Mouse (Mus musculus) thymus, adult 2 months (tissue): ENCODE data around the gene Ogfrl1. TPM values are rescaled to one million over a fixed set of nuclear protein-coding genes. Genes with fewer than 3 reads are reported as not detected.

Experiments used
- DNase-seq: peaks from one replicate; pipeline ENCODE4 v3.0.0; 2021
- H3K27ac ChIP-seq: fragments of 200-500 bp; 2 replicates; pipeline ENCODE4 v1.5.1; 2012; ENCODE audit warnings: low read length, control low read depth; ENCODE audit not compliant: control insufficient read depth, insufficient read depth
- H3K27me3 ChIP-seq: fragments of 200-500 bp; 2 replicates; pipeline ENCODE4 v1.6.1; 2012; ENCODE audit warnings: mild to moderate bottlenecking, low read length, moderate library complexity, mixed read lengths; ENCODE audit not compliant: control insufficient read depth, insufficient read depth
- H3K36me3 ChIP-seq: fragments of 200-500 bp; 2 replicates; pipeline ENCODE4 v1.6.1; 2012; ENCODE audit warnings: mild to moderate bottlenecking, low read length, moderate library complexity; ENCODE audit not compliant: control insufficient read depth, insufficient read depth
- H3K4me1 ChIP-seq: fragments of 200-500 bp; replicated peaks from 2 replicates; pipeline ENCODE4 v1.6.1; 2012; ENCODE audit warnings: low read length; ENCODE audit not compliant: control insufficient read depth, insufficient read depth
- H3K4me3 ChIP-seq: fragments of 200-500 bp; 2 replicates; pipeline ENCODE4 v1.5.1; 2012; ENCODE audit warnings: mild to moderate bottlenecking, low read length, control low read depth, moderate library complexity; ENCODE audit not compliant: control insufficient read depth, insufficient read depth
- CTCF ChIP-seq: fragments of 200-500 bp; IDR thresholded peaks from 2 replicates; pipeline ENCODE4 v1.5.1; 2012; ENCODE audit warnings: mild to moderate bottlenecking, control low read depth, low read length, moderate library complexity, borderline replicate concordance; ENCODE audit not compliant: control insufficient read depth, poor library complexity, insufficient read depth; ENCODE audit errors: extremely low read depth
- POLR2A ChIP-seq: fragments of 200-500 bp; IDR thresholded peaks from 2 replicates; pipeline ENCODE4 v1.6.1; 2012; ENCODE audit warnings: mild to moderate bottlenecking, low read length, control low read depth, moderate library complexity; ENCODE audit not compliant: control insufficient read depth, poor library complexity, insufficient read depth; ENCODE audit errors: extremely low read depth
- WGBS: fragments of 180-500 bp; shearing (Covaris S2); methylation state at CpG from one replicate; pipeline ENCODE4 v1.1.7; 2018; 5-methylcytosine and 5-hydroxymethylcytosine counted together
- polyA plus RNA-seq: library from polyadenylated mRNA; depleted of rRNA; stranded (reverse); fragments of >200 nt; gene quantifications from 2 replicates; pipeline ENCODE4 v1.2.3, GENCODE M21; 2012

Ogfrl1 gene
- polyA plus RNA-seq, 1 experiment = 6.3 TPM

DNA sequence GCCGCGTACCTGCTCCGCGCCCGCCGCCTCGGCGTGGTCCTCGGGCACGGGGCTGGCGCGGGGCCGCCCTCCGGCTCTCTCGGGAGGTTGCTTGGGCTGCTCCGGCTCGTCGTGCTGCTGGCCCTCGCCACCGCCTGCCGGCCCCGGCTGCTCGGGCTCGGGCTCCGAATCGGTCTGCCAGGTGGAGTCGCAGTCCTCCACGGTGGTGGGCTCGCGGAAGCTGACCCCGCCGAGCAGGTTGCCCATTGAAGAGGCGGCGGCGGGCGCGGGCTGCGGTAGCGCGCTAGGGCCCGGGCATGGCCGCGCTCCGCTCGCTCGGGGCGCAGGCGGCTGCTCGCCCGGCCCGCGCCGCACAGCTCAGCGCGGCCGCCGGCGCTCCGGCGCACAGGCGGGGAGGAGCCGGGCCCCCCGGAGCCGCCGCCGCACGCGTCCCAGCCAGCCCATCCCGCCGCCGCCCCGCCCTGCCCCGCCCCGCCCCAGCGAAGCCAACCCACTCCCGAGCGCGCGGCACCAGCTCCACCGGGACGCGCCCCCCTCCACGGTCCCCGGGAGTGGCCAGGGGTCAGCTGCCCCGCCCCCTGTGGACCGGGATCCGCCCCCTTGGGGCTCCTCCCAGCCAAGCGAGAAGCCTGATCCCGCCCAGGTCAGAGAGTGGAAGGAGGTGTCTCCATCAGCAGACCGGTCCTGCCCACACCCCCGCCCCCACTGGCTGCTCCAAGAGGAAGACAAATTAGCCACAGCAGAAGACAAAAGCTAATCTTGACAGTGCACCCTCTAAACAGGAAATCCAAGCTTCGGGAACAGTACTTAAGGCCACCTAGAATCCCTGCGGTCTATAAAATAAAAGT lies 14.5 kb downstream of the Ogfrl1 start:
- H3K27me3 ChIP-seq = no peaks in the 10 kb centered on the region
- DNase-seq = peak; percentile 81
- no peaks in the 10 kb centered on the region for H3K36me3 ChIP-seq
- TF ChIP-seq POLR2A = no peak
- TF ChIP-seq CTCF = no peak
- no peak overlapping the region for H3K27ac ChIP-seq
- peak overlapping the region; percentile 70 for H3K4me3 ChIP-seq
- WGBS = 4% methylated on average over 92 of the region's 93 CpGs
- peaks cover 7% of the 10 kb centered on the region for H3K4me1 ChIP-seq

- H3K36me3 ChIP-seq = no peaks in the 10 kb centered on the region
- TF ChIP-seq CTCF (no peak), POLR2A (no peak)
- peak overlapping the region; percentile 70 for H3K4me3 ChIP-seq
- under 1% methylated on average over 21 of the region's 21 CpGs for WGBS
- no peak overlapping the region for H3K27ac ChIP-seq
- peaks cover 7% of the 10 kb centered on the region for H3K4me1 ChIP-seq
- no peak for DNase-seq
- H3K27me3 ChIP-seq = no peaks in the 10 kb centered on the region
These were observed 15.1 kb downstream of the Ogfrl1 start for GRCm38 (mm10) chr1:23382461-23382805.

DNA sequence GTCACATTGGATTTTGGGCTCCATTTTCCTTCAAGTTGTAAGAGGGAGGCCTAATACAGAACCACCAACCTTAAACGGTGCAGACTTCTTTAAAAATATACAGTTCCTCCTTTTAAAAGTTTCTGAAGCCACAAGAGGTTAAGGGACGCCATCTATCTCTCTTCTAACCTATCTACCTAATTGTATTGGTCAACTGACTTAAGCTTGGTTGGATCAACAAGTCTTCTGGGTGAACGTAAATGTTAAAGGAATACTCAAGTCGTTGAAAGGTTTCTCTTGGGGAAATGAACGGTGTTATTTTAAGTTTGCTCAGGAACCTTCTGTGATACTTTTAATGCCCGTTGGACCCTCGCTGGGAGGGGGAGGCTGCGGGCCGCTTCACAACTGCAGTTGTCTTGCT lies 15.5 kb downstream of the Ogfrl1 start:
- no peak for DNase-seq
- H3K4me1 ChIP-seq = peaks cover 7% of the 10 kb centered on the region
- no peak overlapping the region for H3K4me3 ChIP-seq
- no peaks in the 10 kb centered on the region for H3K36me3 ChIP-seq
- TF ChIP-seq CTCF (no peak), POLR2A (no peak)
- no peaks in the 10 kb centered on the region for H3K27me3 ChIP-seq
- 5% methylated on average over 9 of the region's 9 CpGs for WGBS
- no peak overlapping the region for H3K27ac ChIP-seq

DNA sequence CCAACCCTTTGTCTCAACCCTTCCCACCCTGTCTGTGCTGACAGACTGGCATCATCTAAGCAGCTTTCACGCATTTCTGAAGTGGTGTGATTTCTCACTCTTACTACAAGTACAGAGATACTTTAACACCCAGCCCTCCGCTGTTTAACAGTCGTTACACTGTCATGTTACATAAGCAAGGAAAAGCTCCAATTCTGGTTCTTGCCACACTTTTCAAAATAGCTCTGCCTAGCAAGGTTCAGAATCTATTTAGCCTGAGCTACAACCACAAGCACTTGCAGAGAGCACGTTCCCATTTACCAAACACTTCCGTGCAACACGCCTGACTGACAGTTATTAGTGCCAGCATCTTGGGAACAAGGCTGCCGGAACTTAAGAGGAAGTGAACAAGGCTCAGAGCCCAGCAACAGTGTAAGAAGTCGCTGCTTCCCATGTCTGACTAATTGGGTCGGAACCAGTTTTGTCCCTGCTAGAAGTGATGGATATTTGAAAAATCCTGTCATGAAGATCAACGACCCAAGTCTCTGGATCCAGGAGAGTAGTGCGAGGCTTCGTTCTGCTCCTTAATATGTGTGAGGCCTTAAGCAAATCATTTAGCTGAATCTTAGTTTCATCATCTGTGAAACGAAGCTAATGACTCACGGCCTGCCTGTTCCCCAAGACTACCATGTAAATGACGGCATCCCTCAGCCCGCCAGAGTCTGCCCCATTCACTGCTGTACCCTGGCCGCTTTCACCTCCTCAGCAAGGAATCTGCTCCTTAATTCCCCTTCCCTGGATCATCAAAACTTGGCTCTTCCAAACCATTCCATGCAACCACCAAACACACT lies 17.4 kb downstream of the Ogfrl1 start:
- Histone ChIP-seq H3K27ac (no peak overlapping the region), H3K4me3 (no peak overlapping the region), H3K4me1 (peaks cover 7% of the 10 kb centered on the region), H3K27me3 (no peaks in the 10 kb centered on the region), H3K36me3 (no peaks in the 10 kb centered on the region)
- TF ChIP-seq CTCF = no peak
- no peak for TF ChIP-seq POLR2A
- no peak for DNase-seq
- WGBS = 34% methylated on average over 17 of the region's 17 CpGs

GRCm38 (mm10) chr1:23379321-23379720 lies 18.3 kb downstream of the Ogfrl1 start:
- H3K36me3 ChIP-seq = no peaks in the 10 kb centered on the region
- H3K4me3 ChIP-seq = no peak overlapping the region
- no peaks in the 10 kb centered on the region for H3K27me3 ChIP-seq
- no peak for DNase-seq
- peaks cover 7% of the 10 kb centered on the region for H3K4me1 ChIP-seq
- no peak overlapping the region for H3K27ac ChIP-seq
- TF ChIP-seq POLR2A = no peak
- TF ChIP-seq CTCF = no peak
- WGBS = 89% methylated on average over 6 of the region's 6 CpGs

DNA sequence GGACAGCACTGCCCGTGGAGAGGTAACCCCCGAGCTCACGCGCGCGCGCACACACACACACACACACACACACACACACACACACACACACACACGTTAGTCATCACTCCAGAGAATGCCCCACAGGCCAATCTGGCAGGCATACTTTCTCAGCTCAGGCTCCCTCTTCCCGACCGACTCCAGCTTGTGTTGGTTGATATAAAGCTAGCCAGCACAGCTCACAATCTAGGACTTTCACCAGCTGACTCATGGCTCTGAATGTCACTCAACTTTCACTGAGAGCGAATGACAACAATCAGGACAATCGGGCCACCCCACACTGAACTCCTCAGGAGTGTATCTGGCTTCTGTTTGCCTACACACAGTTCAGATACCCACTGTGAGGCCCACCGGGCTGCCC lies 20.0 kb downstream of the Ogfrl1 start:
- 97% methylated on average over 13 of the region's 13 CpGs for WGBS
- peaks cover 5% of the 10 kb centered on the region for H3K4me1 ChIP-seq
- TF ChIP-seq CTCF = no peak
- TF ChIP-seq POLR2A = no peak
- H3K4me3 ChIP-seq = no peak overlapping the region
- no peaks in the 10 kb centered on the region for H3K27me3 ChIP-seq
- no peaks in the 10 kb centered on the region for H3K36me3 ChIP-seq
- no peak overlapping the region for H3K27ac ChIP-seq
- DNase-seq = no peak
